Mouse (Mus musculus): ENCODE results near the gene Sp6.

DNA sequence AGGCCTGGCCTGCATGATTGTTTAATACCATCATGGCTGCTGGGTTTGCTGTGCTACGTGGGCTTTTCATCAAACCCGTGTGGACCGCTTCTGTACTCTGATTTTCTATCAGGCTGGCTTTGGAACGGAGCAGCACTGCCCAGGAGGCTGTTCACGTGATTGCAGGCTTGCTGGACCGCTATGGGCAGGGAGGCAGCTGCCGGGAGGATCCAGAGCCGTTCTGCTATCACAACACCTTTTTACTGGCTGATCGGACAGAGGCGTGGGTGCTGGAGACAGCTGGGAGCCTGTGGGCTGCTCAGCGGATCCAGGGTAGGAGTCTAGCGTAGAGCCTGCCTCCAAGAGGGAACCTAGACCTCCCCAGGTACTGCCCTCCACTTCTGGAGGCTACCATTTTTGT, 18.8 kb downstream of the Sp6 start:
- TF ChIP-seq CTCF (IDR thresholded peaks at IDR 0.05; ENCODE audit: control insufficient read depth, insufficient read depth, insufficient replicate concordance, low read depth, low read length): no peak
- no peak for TF ChIP-seq POLR2A (IDR thresholded peaks at IDR 0.05; ENCODE audit: control insufficient read depth, low read depth, low read length)
